Mouse (Mus musculus): ENCODE results near the gene Mrps2.

DNA sequence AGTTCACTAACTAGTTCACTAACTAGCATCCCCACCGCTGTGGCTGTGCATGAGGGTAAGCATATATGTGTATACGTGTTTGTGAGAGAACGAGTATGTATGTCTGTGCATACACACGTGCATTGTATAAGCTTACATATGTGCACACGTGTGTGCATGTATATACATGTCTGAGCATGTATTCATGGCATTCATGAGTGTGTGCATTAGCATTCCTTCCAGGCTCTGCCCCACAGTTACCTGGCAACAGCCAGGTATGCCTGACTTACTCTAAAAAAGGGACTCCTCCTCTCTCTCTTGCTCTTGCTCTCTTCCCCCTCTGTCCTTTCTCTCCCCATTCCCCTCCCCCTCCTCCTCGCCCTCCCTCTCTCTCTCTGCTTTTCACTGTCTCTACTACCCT, 40.6 kb upstream of the Mrps2 start:
- no peak for TF ChIP-seq CTCF (IDR thresholded peaks at IDR 0.05; ENCODE audit: low read depth, low read length)
- TF ChIP-seq POLR2A (IDR thresholded peaks at IDR 0.05; ENCODE audit: borderline replicate concordance, low read depth, low read length): no peak
